Mouse (Mus musculus): ENCODE results near the gene D130052B06Rik. TPM values are rescaled to one million over a fixed set of nuclear protein-coding genes. Genes with fewer than 3 reads are reported as not detected.

The D130052B06Rik gene
- polyA plus RNA-seq (2012; rRNA removed): not detected in 2 replicates

DNA sequence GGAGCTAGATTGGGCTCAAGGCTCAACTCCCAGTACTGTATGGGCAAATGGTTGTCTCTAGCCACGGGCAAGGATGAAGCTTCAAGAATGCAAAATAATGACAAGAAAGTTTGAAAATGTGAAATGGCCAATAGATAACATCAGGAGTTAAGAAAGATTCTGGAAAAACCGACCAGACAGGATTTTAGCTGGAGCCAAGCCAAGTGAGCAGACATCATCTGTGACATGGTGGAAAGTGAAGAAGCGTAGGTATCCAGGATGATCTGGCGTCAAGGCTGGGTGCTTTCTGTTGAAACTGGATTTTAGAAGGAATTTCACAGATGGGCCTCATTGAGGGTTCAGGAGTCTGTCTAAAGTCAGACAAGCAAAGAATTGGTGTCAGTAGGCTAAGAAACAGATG, at the start of gene D130052B06Rik:
Gene D130052B06Rik, plus strand, starts transcription at position 317 of the 400 bp plus-strand sequence.
- no peak for DNase-seq (ENCODE audit: extremely low spot score in 1 of 2, low spot score in 1 of 2)

DNA sequence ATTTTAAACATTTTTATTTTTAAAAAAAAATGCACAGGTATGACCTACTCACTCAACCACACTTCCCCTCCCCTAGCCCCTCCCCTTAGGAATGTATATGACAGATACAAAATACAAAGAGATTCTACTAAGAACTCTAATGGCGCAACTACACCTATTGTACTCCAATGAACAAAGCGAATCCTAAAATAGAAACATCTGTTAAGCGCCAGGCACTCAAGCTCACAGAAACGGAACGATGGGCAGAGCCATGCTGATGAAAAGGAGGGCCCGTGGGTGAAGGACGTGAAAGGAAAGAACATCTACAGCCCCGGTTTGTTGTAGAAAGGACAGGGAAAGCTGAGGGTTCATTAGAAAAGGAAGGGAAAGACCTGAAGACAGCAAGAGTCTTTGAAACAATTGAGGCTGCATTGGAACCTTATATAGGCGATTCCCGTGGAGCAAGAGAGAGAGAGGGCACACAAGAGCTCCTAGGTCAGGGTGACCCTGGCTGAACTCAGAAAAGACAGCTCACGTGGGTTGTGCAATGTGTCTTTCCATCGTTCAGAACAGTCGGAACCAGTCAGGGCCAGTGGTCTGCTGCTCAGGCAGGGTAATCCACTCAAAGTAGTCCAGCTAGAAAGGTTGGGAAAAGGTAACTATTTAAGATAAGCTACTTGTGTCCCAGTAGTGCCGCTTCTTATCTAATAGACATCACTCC, 48.1 kb upstream of the D130052B06Rik start:
- no peak for DNase-seq (ENCODE audit: extremely low spot score in 1 of 2, low spot score in 1 of 2)

DNA sequence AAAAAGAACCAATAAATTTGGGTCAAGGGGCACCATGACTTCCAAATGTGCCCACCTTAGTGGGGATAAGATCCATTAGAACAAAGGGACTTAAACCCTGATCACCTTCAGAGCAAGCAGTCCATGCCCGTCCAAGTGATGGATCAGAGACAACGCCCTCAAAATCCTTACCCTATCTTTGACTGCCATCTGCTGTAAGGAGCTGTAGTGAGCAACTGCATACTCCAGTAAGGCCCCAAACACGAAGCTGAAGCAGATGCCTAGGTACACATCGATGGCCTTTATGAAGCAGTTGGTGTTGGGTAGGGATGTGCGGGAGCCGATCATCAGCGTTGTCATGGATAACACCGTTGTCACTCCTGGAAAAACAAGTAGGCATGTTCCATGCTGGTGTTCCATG, 45.0 kb upstream of the D130052B06Rik start:
- peak in 1 of 2 experiments; percentile 53 for DNase-seq (ENCODE audit: extremely low spot score in 1 of 2, low spot score in 1 of 2)

DNA sequence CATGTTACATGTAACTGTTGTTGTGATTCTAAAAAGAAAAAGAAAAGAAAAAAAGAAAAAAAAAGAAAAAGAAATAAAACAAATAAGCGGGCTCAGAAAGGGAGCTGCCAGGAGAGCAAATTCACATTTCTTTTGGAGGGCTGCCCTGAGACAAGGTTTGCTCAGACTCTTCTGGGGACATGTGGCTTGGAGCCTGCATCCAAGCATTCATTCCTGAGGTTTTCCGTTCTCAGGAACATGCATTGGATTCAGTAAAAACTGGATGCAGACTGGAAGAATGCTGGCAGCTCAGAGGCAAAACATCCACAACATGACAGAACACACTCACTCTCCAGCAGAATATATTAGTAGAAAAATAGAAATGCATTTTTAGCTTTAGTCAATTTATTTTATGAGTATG, 35.2 kb upstream of the D130052B06Rik start:
- DNase-seq (ENCODE audit: extremely low spot score in 1 of 2, low spot score in 1 of 2): no peak

DNA sequence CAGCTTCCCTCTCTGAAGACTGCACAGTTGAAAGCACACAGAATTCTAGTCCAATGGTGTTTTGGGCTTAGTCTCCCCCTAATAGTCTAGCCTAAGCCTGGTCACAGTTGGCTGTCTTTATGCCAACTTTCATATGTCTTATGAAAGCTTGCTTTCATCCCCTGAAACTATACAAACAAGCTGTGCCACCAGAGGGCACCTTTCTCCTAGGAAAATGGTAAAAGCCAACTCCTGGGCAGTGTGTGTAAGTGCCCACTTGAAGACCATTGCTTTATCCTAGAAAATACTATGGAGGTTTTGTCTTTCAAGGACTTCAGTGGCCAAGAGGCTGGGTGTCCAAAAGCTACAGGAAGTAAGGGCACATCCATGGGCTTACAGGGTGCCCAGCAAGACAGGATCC, 28.7 kb upstream of the D130052B06Rik start:
- peak in 1 of 2 experiments; percentile 62 for DNase-seq (ENCODE audit: extremely low spot score in 1 of 2, low spot score in 1 of 2)

DNA sequence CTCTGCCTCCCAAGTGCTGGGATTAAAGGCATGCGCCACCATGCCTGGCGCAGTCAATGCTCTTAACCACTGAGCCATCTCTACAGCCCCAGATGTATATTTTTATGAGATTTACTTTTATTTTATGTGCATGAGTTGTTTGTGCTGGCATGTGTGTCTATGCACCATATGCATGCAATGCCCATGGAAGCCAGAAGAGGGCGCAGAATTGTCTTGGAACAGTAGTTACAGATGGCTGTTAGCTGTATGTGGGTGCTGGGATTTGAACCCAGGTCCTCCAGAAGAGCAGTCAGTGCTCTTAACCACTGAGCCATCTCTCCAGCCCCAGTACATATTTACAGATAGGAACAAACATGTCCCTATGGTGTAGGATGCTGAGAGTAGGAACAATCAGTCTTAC, 24.2 kb upstream of the D130052B06Rik start:
- DNase-seq (ENCODE audit: extremely low spot score in 1 of 2, low spot score in 1 of 2): no peak

DNA sequence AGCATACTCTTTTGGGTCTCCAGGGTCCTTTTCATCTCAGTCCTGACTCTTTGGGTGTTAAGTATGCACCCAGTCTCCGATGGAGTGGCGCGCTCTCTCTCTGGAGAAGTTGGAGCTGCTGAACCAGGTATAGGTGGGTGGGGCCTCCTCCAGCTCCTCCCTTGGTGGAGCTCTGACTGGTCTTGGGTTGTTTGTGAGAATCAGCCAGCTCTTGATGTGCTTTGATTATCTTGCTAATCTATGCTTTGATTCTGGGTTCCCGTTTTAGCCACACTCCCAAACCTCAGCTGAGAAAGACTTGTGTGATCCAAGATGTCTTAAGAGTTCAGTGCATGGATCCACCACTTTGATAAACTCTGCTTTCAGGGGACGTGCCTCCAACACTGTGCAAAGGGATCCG, 20.2 kb upstream of the D130052B06Rik start, which contains the start of gene Gabrp:
Gene Gabrp, minus strand, starts transcription at position 101 of the 400 bp plus-strand sequence.
- DNase-seq (ENCODE audit: extremely low spot score in 1 of 2, low spot score in 1 of 2): no peak

DNA sequence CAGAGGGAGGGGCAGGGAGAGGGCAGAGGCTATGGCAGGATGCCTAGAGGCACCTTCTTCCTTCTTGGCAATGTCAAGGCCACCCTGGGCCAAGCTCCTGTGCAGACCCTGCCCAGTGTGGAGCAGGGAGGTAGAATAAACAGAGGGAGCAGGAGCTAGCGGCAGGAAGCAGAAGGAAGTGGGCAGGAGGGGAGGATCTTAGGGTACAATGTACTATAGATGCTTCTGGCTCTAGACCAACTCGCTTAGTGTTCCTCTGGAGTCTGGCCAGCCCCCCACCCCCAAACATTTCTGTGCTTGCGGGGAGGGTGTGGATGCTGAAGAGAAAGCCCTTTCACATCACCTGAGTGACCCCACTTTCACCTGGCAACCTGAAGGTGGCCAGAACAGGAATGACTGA, 19.5 kb upstream of the D130052B06Rik start:
- no peak for DNase-seq (ENCODE audit: extremely low spot score in 1 of 2, low spot score in 1 of 2)

DNA sequence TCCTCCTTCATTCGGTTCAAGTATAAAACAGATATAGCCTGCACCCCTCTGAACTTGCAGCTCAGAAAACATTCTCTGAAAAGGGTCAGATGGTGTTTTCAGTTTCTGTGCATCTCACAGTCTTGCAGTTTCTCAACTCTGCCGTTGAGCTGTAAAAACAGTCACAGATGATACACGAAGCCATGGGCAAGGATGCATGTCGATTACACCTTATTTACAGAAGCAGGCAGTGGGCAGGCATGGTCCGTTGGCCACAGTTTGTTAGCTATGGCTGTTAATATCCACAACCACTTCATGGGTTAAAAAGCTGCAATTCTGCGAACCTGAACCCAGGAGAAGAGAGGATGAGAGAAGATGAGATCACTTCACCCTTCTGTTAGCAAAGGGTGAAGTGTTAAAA, 12.5 kb upstream of the D130052B06Rik start:
- no peak for DNase-seq (ENCODE audit: extremely low spot score in 1 of 2, low spot score in 1 of 2)

DNA sequence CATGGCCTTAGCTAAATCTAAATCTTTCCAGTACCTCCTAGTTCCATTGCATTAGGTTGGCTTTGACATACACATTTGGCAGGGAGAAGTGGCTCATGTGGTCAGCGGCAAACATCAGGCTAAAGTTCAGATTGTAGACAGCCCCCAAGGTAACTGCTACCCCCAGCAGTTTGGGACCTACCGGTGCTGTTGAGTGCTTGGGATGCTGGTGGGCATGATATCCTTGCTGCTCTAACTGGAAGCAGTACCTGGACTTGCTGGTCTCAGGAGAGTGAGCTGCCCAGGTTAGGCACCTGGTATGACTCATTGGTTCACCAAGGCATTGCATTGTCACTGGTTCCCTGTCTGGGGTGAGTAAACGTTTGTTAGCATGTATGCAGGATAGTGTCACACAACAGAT, 8.3 kb upstream of the D130052B06Rik start:
- no peak for DNase-seq (ENCODE audit: extremely low spot score in 1 of 2, low spot score in 1 of 2)

DNA sequence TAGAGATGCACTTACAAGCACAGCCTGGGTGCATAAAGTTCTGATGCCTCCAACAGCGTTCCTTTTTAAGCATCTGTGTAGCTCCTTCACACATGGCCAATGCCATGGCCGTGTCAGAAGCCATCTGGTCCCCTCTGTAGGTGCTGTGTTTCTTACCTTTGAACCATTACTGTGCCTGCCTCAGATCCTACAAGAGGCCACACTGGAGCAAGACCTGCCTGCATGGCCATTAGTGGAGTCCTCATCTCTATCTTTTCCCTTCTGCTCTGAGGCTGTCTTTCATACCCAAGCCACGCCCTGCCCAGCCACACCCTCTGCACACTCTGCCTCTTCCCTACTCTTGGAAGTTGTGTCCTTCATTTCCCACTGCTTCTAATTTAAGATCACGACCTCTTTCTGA, 6.3 kb upstream of the D130052B06Rik start:
- no peak for DNase-seq (ENCODE audit: extremely low spot score in 1 of 2, low spot score in 1 of 2)

DNA sequence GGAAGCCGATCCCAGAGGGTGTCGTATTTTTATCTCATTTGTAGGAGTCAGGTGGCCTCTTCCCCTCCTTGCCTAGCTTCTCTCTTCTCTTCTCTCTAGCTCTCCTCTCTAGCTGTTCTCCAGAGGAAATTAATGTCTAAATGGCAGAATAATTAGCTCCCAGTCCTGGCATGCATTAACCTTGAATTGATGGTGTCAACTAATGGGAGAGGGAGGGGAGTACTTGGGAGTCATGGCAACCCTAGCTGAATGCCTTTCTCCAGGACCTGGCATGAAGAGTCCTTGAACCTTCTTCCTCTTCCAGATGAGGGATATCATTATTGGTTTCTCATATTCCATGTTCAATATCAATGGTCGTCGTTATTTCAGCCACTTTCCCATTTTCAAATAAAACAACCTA, 2.4 kb upstream of the D130052B06Rik start:
- DNase-seq (ENCODE audit: extremely low spot score in 1 of 2, low spot score in 1 of 2): no peak

DNA sequence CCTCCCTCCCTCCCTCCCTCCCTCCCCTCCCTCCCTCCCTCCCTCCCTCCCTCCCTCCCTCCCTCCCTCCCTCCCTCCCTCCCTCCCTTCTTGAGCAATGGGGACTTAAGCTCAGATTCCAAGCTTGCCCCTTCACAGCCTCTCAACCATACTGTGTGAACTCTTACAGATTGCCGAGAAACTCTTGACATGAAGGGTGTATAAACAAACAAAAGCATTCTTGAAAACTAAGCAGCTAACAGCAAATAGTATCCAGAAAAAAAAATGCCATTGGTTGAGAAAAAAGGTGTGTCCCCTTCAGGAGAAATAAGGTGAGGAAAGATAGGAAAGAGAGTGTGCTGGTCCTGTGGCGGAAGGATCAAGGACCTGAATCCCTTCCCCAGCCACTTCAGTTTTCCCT, 4.1 kb downstream of the D130052B06Rik start:
- no peak for DNase-seq (ENCODE audit: extremely low spot score in 1 of 2, low spot score in 1 of 2)

DNA sequence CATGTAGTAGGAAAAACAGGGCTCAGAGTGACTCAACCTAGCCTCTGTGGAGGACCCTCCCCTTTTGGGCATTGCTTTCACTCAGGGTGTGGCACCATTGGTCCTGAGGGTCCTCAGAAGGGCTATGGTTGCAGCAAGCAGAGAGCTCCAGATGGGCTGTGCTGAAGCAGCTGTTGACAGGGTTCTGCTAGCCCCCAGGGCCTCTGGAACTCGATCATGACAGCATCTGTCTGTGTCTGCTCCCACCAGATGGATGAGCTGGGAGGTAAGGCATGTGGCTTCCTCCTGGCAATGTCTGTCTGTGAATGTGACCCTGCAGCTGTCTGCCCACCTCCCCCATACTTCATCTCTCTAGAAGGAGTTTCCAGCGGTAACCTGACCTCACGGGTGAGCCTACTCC, 8.7 kb downstream of the D130052B06Rik start:
- no peak for DNase-seq (ENCODE audit: extremely low spot score in 1 of 2, low spot score in 1 of 2)

DNA sequence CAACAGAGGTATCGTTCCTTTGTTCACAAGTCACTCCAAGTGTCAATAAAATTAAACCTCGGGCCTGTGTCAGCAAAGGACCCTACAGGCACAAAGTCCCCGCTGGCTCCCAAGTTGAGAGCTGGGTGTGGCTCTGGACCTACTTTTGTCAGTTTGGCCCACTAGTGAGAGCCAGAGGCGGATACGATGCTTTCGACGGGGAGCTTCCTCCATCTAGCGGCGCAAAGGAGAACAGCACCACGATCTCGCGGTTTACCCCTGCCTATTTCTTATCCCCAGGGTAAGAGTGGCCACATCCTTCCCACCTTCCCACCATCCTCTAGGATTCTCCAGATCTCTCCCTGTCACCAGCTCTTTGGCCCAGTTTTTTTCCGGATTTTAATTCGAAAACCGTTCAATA, 15.1 kb downstream of the D130052B06Rik start:
- DNase-seq (ENCODE audit: extremely low spot score in 1 of 2, low spot score in 1 of 2): peak; percentile 10 to 85

DNA sequence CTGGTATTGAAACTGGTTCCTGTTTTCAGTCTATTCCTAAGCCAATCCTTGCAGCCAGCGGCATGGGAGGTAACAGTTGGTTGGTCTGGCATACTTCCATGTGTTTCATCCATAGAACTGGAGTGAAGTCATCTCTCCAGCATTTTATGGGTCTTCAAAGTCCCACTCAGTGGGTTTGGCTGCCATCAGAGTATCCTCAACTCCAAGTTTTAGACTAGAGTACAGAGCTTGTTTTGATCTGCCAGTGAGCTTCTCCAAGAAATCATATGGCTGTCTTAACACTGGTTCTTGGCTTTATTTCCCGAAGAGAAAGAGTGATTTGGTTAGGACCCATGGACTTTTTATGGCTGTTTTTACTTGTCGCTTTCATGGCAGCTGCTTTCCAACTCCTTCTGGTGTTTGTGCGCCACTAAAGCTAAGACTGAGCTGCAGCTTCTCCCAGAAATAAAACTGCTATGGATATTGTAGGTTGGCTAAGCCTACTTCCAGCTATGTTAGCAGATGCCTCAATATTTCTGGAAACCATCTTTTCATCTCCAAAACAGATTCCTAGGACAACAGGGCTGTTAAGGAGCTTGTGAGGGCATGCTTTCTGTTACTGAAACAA, 28.1 kb downstream of the D130052B06Rik start:
- DNase-seq (ENCODE audit: extremely low spot score in 1 of 2, low spot score in 1 of 2): peak; percentile 31 to 50

DNA sequence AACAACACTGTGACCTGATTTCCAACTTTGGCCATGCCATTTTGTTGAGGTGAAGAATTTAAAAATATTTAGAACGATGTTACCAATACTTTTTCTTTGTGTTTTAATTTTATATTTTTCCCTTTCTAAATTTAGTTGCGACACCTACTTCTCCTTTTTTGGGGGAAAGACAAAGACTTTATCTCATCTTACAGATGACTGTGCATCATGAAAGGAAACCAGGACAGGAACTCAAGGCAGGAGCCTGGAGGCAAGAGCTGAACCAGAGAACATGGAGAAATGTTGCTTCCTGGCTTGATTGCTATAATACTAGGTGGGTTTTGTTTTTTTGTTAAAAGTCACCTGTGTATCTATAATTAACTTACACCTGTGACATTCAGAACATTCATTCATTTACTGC, 38.0 kb downstream of the D130052B06Rik start:
- DNase-seq (ENCODE audit: extremely low spot score in 1 of 2, low spot score in 1 of 2): no peak

DNA sequence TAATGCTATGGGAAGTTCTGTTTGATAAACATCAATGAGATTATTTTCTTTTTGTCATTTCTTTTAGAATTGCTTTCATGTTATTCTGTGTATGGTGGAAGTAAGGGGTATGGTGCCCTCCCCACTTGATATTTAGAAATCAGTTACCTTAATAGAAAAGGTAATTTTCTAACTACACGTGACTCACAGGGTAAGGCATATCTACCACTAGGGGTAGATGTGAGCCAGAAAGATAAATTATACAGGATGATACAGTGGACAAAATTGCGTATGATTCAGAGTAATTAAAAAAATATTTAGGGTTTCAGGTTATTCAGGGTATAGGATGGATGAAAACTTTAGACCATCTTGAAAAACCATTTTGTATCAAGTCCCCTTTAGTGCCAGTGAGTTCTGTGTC, 50.3 kb downstream of the D130052B06Rik start:
- DNase-seq (ENCODE audit: extremely low spot score in 1 of 2, low spot score in 1 of 2): no peak

DNA sequence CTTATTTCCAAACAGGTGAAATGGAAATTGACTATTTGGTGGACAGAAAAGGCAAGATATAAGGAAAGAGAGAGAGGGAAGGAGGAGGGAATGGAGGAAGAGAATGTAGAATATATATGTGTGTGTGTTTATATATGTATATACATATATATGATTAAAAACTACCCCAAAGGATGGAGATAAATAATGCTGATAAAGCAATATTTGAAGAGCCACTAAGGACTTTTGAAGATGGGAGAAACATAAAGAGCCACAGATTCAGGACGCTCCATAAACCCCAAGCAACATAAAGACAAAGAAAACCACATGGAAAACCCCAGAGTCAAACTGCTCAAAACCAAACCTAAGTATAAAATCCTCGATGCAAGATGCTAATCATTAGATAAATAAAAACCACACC, 55.4 kb downstream of the D130052B06Rik start:
- DNase-seq (ENCODE audit: extremely low spot score in 1 of 2, low spot score in 1 of 2): no peak

DNA sequence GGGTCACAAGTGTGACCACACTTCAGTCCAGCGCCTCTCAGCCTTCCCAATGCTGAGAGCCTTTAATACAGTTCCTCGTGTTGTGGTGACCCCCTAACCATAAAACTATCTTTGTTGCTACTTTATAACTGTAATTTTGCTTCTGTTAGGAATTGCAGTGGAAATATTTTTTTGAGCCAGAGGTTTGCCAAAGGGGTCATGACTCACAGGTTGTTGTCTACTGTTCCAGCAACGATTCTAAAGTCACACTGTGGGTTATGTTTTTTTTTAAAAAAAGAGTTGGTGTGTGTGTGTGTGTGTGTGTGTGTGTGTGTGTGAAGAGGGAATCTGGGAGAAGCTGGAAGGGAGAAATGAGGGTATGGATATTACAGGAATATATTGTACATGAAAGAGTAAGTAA, 56.1 kb downstream of the D130052B06Rik start:
- DNase-seq (ENCODE audit: extremely low spot score in 1 of 2, low spot score in 1 of 2): no peak

DNA sequence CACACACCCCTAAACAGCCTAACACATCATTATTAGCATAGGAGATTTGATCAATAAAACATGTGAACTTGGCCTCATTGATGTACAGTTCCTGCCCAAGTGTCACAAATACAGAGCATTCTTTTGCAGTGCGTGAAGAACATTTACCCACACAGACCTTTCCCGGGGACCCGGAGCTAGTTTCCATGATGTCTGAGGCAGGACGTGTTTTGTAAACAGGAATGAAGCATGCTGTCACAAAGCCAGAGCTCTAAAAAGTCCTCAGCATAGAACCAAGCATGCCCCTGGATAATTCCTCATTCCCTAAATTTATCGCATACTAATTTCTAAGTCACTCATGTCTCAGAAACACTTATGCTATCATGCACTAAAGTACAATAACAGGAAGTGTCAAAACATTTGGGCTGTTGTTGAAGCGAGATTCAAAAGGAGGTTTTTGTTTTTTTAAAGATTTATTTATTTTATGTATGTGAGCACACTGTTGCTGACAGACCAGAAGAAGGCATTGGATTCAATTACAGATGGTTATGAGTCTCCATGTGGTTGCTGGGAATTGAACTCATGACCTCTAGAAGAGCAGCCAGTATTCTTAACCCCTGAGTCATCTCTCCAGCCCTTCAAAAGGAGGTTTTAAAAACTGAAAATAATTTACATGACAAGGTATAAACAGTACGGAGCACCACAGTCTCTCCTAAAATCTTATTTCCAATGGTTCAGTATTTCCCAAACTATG, 56.9 kb downstream of the D130052B06Rik start:
- DNase-seq (ENCODE audit: extremely low spot score in 1 of 2, low spot score in 1 of 2): no peak

Data from frontal cortex, adult 2 months (tissue).